Mouse (Mus musculus): ENCODE results near the gene Ppil4. TPM values are rescaled to one million over a fixed set of nuclear protein-coding genes. Genes with fewer than 3 reads are reported as not detected.

Ppil4 gene
- polyA plus RNA-seq, 1 experiment from 2014 or later = 63.7 TPM

GRCm38 (mm10) chr10:7819156-7819555 is 26.5 kb downstream of the Ppil4 start:
- ATAC-seq = no peak
- Histone ChIP-seq H3K4me2 (ENCODE audit: low read length) (no peak overlapping the region), H3K27ac (ENCODE audit: low read length) (no peak overlapping the region), H3K9ac (replicated peaks; ENCODE audit: low read depth, low read length) (no peak overlapping the region), H3K36me3 (ENCODE audit: control insufficient read depth, insufficient read depth) (peaks cover 12% of the 10 kb centered on the region; the same call in 1 of the 2 replicates), H3K9me3 (ENCODE audit: control insufficient read depth, low read length) (no peaks in the 10 kb centered on the region), H3K27me3 (replicated peaks; ENCODE audit: control insufficient read depth, insufficient read depth, low read length) (no peaks in the 10 kb centered on the region), H3K4me1 (replicated peaks; ENCODE audit: control insufficient read depth, insufficient read depth, low read length) (no peaks in the 10 kb centered on the region), H3K4me3 (replicated peaks; ENCODE audit: low read length) (no peak overlapping the region)
- 93% methylated on average over 4 of the region's 4 CpGs for WGBS

- Histone ChIP-seq H3K4me3 (replicated peaks; ENCODE audit: low read length) (no peak overlapping the region), H3K4me2 (ENCODE audit: low read length) (no peak overlapping the region), H3K4me1 (replicated peaks; ENCODE audit: control insufficient read depth, insufficient read depth, low read length) (no peaks in the 10 kb centered on the region), H3K9ac (replicated peaks; ENCODE audit: low read depth, low read length) (no peak overlapping the region), H3K9me3 (ENCODE audit: control insufficient read depth, low read length) (no peaks in the 10 kb centered on the region), H3K27me3 (replicated peaks; ENCODE audit: control insufficient read depth, insufficient read depth, low read length) (no peaks in the 10 kb centered on the region), H3K27ac (ENCODE audit: low read length) (no peak overlapping the region), H3K36me3 (ENCODE audit: control insufficient read depth, insufficient read depth) (peaks cover 12% of the 10 kb centered on the region; the same call in 1 of the 2 replicates)
- 97% methylated on average over 4 of the region's 4 CpGs for WGBS
- ATAC-seq = no peak
Measured at GRCm38 (mm10) chr10:7819603-7820002, 26.9 kb downstream of the Ppil4 start.

GRCm38 (mm10) chr10:7820171-7820570 is 27.5 kb downstream of the Ppil4 start:
- Histone ChIP-seq H3K4me1 (replicated peaks; ENCODE audit: control insufficient read depth, insufficient read depth, low read length) (no peaks in the 10 kb centered on the region), H3K4me2 (ENCODE audit: low read length) (no peak overlapping the region), H3K27ac (ENCODE audit: low read length) (no peak overlapping the region), H3K9me3 (ENCODE audit: control insufficient read depth, low read length) (no peaks in the 10 kb centered on the region), H3K36me3 (ENCODE audit: control insufficient read depth, insufficient read depth) (peaks cover 10% of the 10 kb centered on the region; the same call in 1 of the 2 replicates), H3K4me3 (replicated peaks; ENCODE audit: low read length) (no peak overlapping the region), H3K9ac (replicated peaks; ENCODE audit: low read depth, low read length) (no peak overlapping the region), H3K27me3 (replicated peaks; ENCODE audit: control insufficient read depth, insufficient read depth, low read length) (no peaks in the 10 kb centered on the region)
- ATAC-seq = no peak
- 95% methylated on average over 5 of the region's 5 CpGs for WGBS

GRCm38 (mm10) chr10:7821981-7822380 is 29.3 kb downstream of the Ppil4 start:
- no peak overlapping the region for H3K4me3 ChIP-seq (replicated peaks; ENCODE audit: low read length)
- H3K4me1 ChIP-seq (replicated peaks; ENCODE audit: control insufficient read depth, insufficient read depth, low read length) = no peaks in the 10 kb centered on the region
- peaks cover 9% of the 10 kb centered on the region; the same call in 1 of the 2 replicates for H3K36me3 ChIP-seq (ENCODE audit: control insufficient read depth, insufficient read depth)
- no peaks in the 10 kb centered on the region for H3K27me3 ChIP-seq (replicated peaks; ENCODE audit: control insufficient read depth, insufficient read depth, low read length)
- H3K27ac ChIP-seq (ENCODE audit: low read length) = no peak overlapping the region
- no peak overlapping the region for H3K9ac ChIP-seq (replicated peaks; ENCODE audit: low read depth, low read length)
- no peak for ATAC-seq
- no peak overlapping the region for H3K4me2 ChIP-seq (ENCODE audit: low read length)
- WGBS = 96% methylated on average over 12 of the region's 12 CpGs
- H3K9me3 ChIP-seq (ENCODE audit: control insufficient read depth, low read length) = no peaks in the 10 kb centered on the region

GRCm38 (mm10) chr10:7824663-7825280 is 32.1 kb downstream of the Ppil4 start:
- Histone ChIP-seq H3K4me2 (ENCODE audit: low read length) (no peak overlapping the region), H3K4me3 (replicated peaks; ENCODE audit: low read length) (no peak overlapping the region), H3K36me3 (ENCODE audit: control insufficient read depth, insufficient read depth) (peaks cover 9% of the 10 kb centered on the region; the same call in 1 of the 2 replicates), H3K9me3 (ENCODE audit: control insufficient read depth, low read length) (no peaks in the 10 kb centered on the region), H3K27ac (ENCODE audit: low read length) (no peak overlapping the region), H3K4me1 (replicated peaks; ENCODE audit: control insufficient read depth, insufficient read depth, low read length) (no peaks in the 10 kb centered on the region), H3K9ac (replicated peaks; ENCODE audit: low read depth, low read length) (no peak overlapping the region), H3K27me3 (replicated peaks; ENCODE audit: control insufficient read depth, insufficient read depth, low read length) (no peaks in the 10 kb centered on the region)
- no peak for ATAC-seq
- WGBS = 82% methylated on average over 9 of the region's 9 CpGs

- H3K4me3 ChIP-seq (replicated peaks; ENCODE audit: low read length) = no peak overlapping the region
- 91% methylated on average over 4 of the region's 4 CpGs for WGBS
- ATAC-seq = no peak
Measured at GRCm38 (mm10) chr10:7825281-7825665, 32.6 kb downstream of the Ppil4 start.

GRCm38 (mm10) chr10:7826106-7826505 is 33.4 kb downstream of the Ppil4 start:
- H3K9me3 ChIP-seq (ENCODE audit: control insufficient read depth, low read length) = no peaks in the 10 kb centered on the region
- 94% methylated on average over 9 of the region's 9 CpGs for WGBS
- H3K4me1 ChIP-seq (replicated peaks; ENCODE audit: control insufficient read depth, insufficient read depth, low read length) = no peaks in the 10 kb centered on the region
- H3K27ac ChIP-seq (ENCODE audit: low read length) = no peak overlapping the region
- no peak overlapping the region for H3K4me2 ChIP-seq (ENCODE audit: low read length)
- no peak overlapping the region for H3K4me3 ChIP-seq (replicated peaks; ENCODE audit: low read length)
- peaks cover 8% of the 10 kb centered on the region; the same call in 1 of the 2 replicates for H3K36me3 ChIP-seq (ENCODE audit: control insufficient read depth, insufficient read depth)
- H3K9ac ChIP-seq (replicated peaks; ENCODE audit: low read depth, low read length) = no peak overlapping the region
- no peak for ATAC-seq
- H3K27me3 ChIP-seq (replicated peaks; ENCODE audit: control insufficient read depth, insufficient read depth, low read length) = no peaks in the 10 kb centered on the region

More at GRCm38 (mm10) chr10:7825281-7825665, 32.6 kb downstream of the Ppil4 start:
- no peaks in the 10 kb centered on the region for H3K9me3 ChIP-seq (ENCODE audit: control insufficient read depth, low read length)
- H3K4me1 ChIP-seq (replicated peaks; ENCODE audit: control insufficient read depth, insufficient read depth, low read length) = no peaks in the 10 kb centered on the region
- peaks cover 9% of the 10 kb centered on the region; the same call in 1 of the 2 replicates for H3K36me3 ChIP-seq (ENCODE audit: control insufficient read depth, insufficient read depth)
- no peak overlapping the region for H3K9ac ChIP-seq (replicated peaks; ENCODE audit: low read depth, low read length)
- no peak overlapping the region for H3K27ac ChIP-seq (ENCODE audit: low read length)
- no peaks in the 10 kb centered on the region for H3K27me3 ChIP-seq (replicated peaks; ENCODE audit: control insufficient read depth, insufficient read depth, low read length)
- H3K4me2 ChIP-seq (ENCODE audit: low read length) = no peak overlapping the region

- peak within 1 kb of the TSS; percentile 5; the same call in 1 of the 2 replicates for H3K4me2 ChIP-seq (ENCODE audit: low read length)
Measured at GRCm38 (mm10) chr10:7832171-7832676, 39.5 kb downstream of the Ppil4 start, which contains the start of gene Zc3h12d. TSS of gene Zc3h12d (plus strand) at chr10:7832470.

GRCm38 (mm10) chr10:7833377-7834165 is 40.9 kb downstream of the Ppil4 start:
- 79% methylated on average over 9 of the region's 9 CpGs for WGBS
- H3K27ac ChIP-seq (ENCODE audit: low read length) = no peak overlapping the region
- no peak overlapping the region for H3K4me2 ChIP-seq (ENCODE audit: low read length)
- H3K36me3 ChIP-seq (ENCODE audit: control insufficient read depth, insufficient read depth) = no peaks in the 10 kb centered on the region
- H3K27me3 ChIP-seq (replicated peaks; ENCODE audit: control insufficient read depth, insufficient read depth, low read length) = no peaks in the 10 kb centered on the region
- ATAC-seq = no peak
- no peaks in the 10 kb centered on the region for H3K9me3 ChIP-seq (ENCODE audit: control insufficient read depth, low read length)
- H3K4me1 ChIP-seq (replicated peaks; ENCODE audit: control insufficient read depth, insufficient read depth, low read length) = no peaks in the 10 kb centered on the region
- H3K9ac ChIP-seq (replicated peaks; ENCODE audit: low read depth, low read length) = no peak overlapping the region
- H3K4me3 ChIP-seq (replicated peaks; ENCODE audit: low read length) = no peak overlapping the region

More at GRCm38 (mm10) chr10:7832171-7832676, 39.5 kb downstream of the Ppil4 start, which contains the start of gene Zc3h12d:
- Histone ChIP-seq H3K4me1 (replicated peaks; ENCODE audit: control insufficient read depth, insufficient read depth, low read length) (no peaks in the 10 kb centered on the region), H3K9me3 (ENCODE audit: control insufficient read depth, low read length) (no peaks in the 10 kb centered on the region), H3K36me3 (ENCODE audit: control insufficient read depth, insufficient read depth) (no peaks in the 10 kb centered on the region), H3K27me3 (replicated peaks; ENCODE audit: control insufficient read depth, insufficient read depth, low read length) (no peaks in the 10 kb centered on the region), H3K9ac (replicated peaks; ENCODE audit: low read depth, low read length) (no peak within 1 kb of the TSS), H3K27ac (ENCODE audit: low read length) (no peak within 1 kb of the TSS), H3K4me3 (replicated peaks; ENCODE audit: low read length) (no peak within 1 kb of the TSS)
- WGBS = 3% methylated on average over 15 of the region's 15 CpGs
- ATAC-seq = no peak

Data from forebrain, embryonic 16.5 days (tissue).